Mouse (Mus musculus): ENCODE measurements around the gene Gm11733.
A peak's percentile ranks its signal among the peaks of the same experiment; 100 is the strongest.
"Not testable (repeated sequence)": the region's sequence is repeated elsewhere in the genome, so short reads cannot be mapped to it uniquely, and the experiment has no call there.

The Gm11733 gene

GRCm38 (mm10) chr11:117484198-117484597 lies at the start of gene Gm11733:
Gene Gm11733 (plus strand): TSS chr11:117484368.
- no peak for DNase-seq (ENCODE audit: low spot score)

GRCm38 (mm10) chr11:117436401-117437109 lies 47.6 kb upstream of the Gm11733 start:
- peak; percentile 33 for DNase-seq (ENCODE audit: low spot score)

GRCm38 (mm10) chr11:117437110-117437490 lies 47.1 kb upstream of the Gm11733 start:
- DNase-seq (ENCODE audit: low spot score): no peak

- no peak for DNase-seq (ENCODE audit: low spot score)
Measured at GRCm38 (mm10) chr11:117438363-117438762, 45.8 kb upstream of the Gm11733 start.

GRCm38 (mm10) chr11:117440865-117441425 lies 43.2 kb upstream of the Gm11733 start:
- no peak for DNase-seq (ENCODE audit: low spot score)

GRCm38 (mm10) chr11:117444090-117444489 lies 40.1 kb upstream of the Gm11733 start:
- DNase-seq (ENCODE audit: low spot score): no peak

GRCm38 (mm10) chr11:117445707-117446106 lies 38.5 kb upstream of the Gm11733 start:
- no peak for DNase-seq (ENCODE audit: low spot score)

GRCm38 (mm10) chr11:117454086-117454485 lies 30.1 kb upstream of the Gm11733 start:
- DNase-seq (ENCODE audit: low spot score): no peak

- DNase-seq (ENCODE audit: low spot score): no peak
Measured at GRCm38 (mm10) chr11:117459148-117459547, 25.0 kb upstream of the Gm11733 start.

- no peak for DNase-seq (ENCODE audit: low spot score)
Measured at GRCm38 (mm10) chr11:117462202-117462864, 21.8 kb upstream of the Gm11733 start.

GRCm38 (mm10) chr11:117463416-117463815 lies 20.8 kb upstream of the Gm11733 start:
- not testable (repeated sequence) for DNase-seq (ENCODE audit: low spot score)

GRCm38 (mm10) chr11:117466292-117466691 lies 17.9 kb upstream of the Gm11733 start:
- DNase-seq (ENCODE audit: low spot score): no peak

GRCm38 (mm10) chr11:117466911-117467310 lies 17.3 kb upstream of the Gm11733 start:
- DNase-seq (ENCODE audit: low spot score): no peak

GRCm38 (mm10) chr11:117468585-117469363 lies 15.4 kb upstream of the Gm11733 start:
- no peak for DNase-seq (ENCODE audit: low spot score)

- DNase-seq (ENCODE audit: low spot score): no peak
Measured at GRCm38 (mm10) chr11:117469724-117470123, 14.4 kb upstream of the Gm11733 start.

- DNase-seq (ENCODE audit: low spot score): no peak
Measured at GRCm38 (mm10) chr11:117470586-117471195, 13.5 kb upstream of the Gm11733 start.

- DNase-seq (ENCODE audit: low spot score): no peak
Measured at GRCm38 (mm10) chr11:117471625-117472283, 12.4 kb upstream of the Gm11733 start.

GRCm38 (mm10) chr11:117472885-117473284 lies 11.3 kb upstream of the Gm11733 start:
- no peak for DNase-seq (ENCODE audit: low spot score)

- DNase-seq (ENCODE audit: low spot score): no peak
Measured at GRCm38 (mm10) chr11:117475204-117475603, 9.0 kb upstream of the Gm11733 start.

GRCm38 (mm10) chr11:117475669-117476068 lies 8.5 kb upstream of the Gm11733 start:
- peak; percentile 11 for DNase-seq (ENCODE audit: low spot score)

GRCm38 (mm10) chr11:117476554-117477107 lies 7.5 kb upstream of the Gm11733 start:
- no peak for DNase-seq (ENCODE audit: low spot score)
